Mouse (Mus musculus) hindbrain, embryonic 15.5 days (tissue): Measurements from ENCODE around the gene Sbno2. TPM values are rescaled to one million over a fixed set of nuclear protein-coding genes. Genes with fewer than 3 reads are reported as not detected.
"Not testable (repeated sequence)": the region's sequence is repeated elsewhere in the genome, so short reads cannot be mapped to it uniquely, and the experiment has no call there.

Source experiments
- ATAC-seq: fragments of 200-750 bp; cut with Nextera tagmentation; 2 replicates; pipeline ENCODE4 v1.8.0; 2017; ENCODE audit warnings: low read depth, moderate number of reproducible peaks, moderate TSS enrichment; ENCODE audit not compliant: low FRiP score
- H3K27ac ChIP-seq: fragments of 300-500 bp; sonication (generic); replicated peaks from 2 replicates; pipeline ENCODE4 v1.5.1; 2015; ENCODE audit warnings: mild to moderate bottlenecking, inconsistent platforms
- H3K27me3 ChIP-seq: fragments of 300-500 bp; sonication (generic); 2 replicates; pipeline ENCODE4 v1.6.1; 2015; ENCODE audit warnings: control low read depth, inconsistent platforms
- H3K36me3 ChIP-seq: fragments of 300-500 bp; sonication (generic); 2 replicates; pipeline ENCODE4 v1.6.1; 2015; ENCODE audit warnings: control low read depth, inconsistent platforms
- H3K4me1 ChIP-seq: fragments of 300-500 bp; sonication (generic); replicated peaks from 2 replicates; pipeline ENCODE4 v1.6.1; 2015; ENCODE audit warnings: control low read depth, inconsistent platforms
- H3K4me2 ChIP-seq: fragments of 300-500 bp; sonication (generic); 2 replicates; pipeline ENCODE4 v1.6.1; 2015; ENCODE audit warnings: moderate library complexity, mild to moderate bottlenecking, inconsistent platforms
- H3K4me3 ChIP-seq: fragments of 300-500 bp; sonication (generic); 2 replicates; pipeline ENCODE4 v1.5.1; 2015; ENCODE audit warnings: mild to moderate bottlenecking, inconsistent platforms
- H3K9ac ChIP-seq: fragments of 300-500 bp; sonication (generic); 2 replicates; pipeline ENCODE4 v1.6.1; 2015; ENCODE audit warnings: inconsistent platforms
- H3K9me3 ChIP-seq: fragments of 300-500 bp; sonication (generic); 2 replicates; pipeline ENCODE4 v1.6.1; 2016; ENCODE audit warnings: control low read depth, inconsistent platforms
- WGBS: fragments of 180-500 bp; shearing (Covaris S2); methylation state at CpG from one replicate; pipeline ENCODE4 v1.1.7; 2015; 5-methylcytosine and 5-hydroxymethylcytosine counted together
- polyA plus RNA-seq: library from polyadenylated mRNA; unstranded; fragments of >200 nt; fragmentation: Nextera tagmentation; extraction: Ambion mirVana; gene quantifications from 2 replicates; pipeline ENCODE4 v1.2.1, GENCODE M21; 2015

Sbno2 gene
- polyA plus RNA-seq, 1 experiment from 2014 or later = 12.6 TPM

DNA sequence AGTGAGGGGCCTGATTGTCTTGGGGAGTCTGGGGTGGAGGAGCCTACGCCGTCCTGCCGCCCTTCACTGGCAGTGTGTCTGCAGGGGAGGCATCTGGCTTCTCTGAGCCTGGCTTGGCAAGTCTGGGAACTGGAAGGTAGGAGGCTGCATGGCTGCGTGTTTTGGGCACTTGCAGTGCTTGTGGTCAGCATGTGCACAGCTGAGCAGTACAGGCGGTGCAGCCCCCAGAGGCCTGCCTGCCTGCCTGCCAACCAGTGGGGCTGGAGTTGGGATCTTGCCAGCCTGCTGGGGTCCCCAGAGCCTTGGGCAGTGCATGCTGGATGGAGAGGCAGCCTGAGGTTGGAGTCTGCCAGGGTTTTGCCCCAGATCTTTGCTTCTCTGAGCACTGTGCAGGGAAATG lies 42.3 kb downstream of the Sbno2 start:
- 68% methylated on average over 5 of the region's 5 CpGs for WGBS
- peaks cover 5% of the 10 kb centered on the region for H3K4me1 ChIP-seq
- no peak overlapping the region for H3K4me2 ChIP-seq
- H3K9me3 ChIP-seq = no peaks in the 10 kb centered on the region
- H3K36me3 ChIP-seq = peaks cover 20% of the 10 kb centered on the region
- no peak overlapping the region for H3K9ac ChIP-seq
- H3K27me3 ChIP-seq = no peaks in the 10 kb centered on the region
- H3K4me3 ChIP-seq = no peak overlapping the region
- 0 out of 2 replicates have a peak, but pooled peaks have one; percentile 35 for ATAC-seq
- H3K27ac ChIP-seq = 0 out of 2 replicates have a peak overlapping the region, but pooled peaks have one; percentile 57

GRCm38 (mm10) chr10:80057683-80058326 lies 47.6 kb downstream of the Sbno2 start:
- H3K27ac ChIP-seq = no peak overlapping the region
- H3K4me2 ChIP-seq = no peak overlapping the region
- H3K9me3 ChIP-seq = no peaks in the 10 kb centered on the region
- H3K9ac ChIP-seq = no peak overlapping the region
- WGBS = 78% methylated on average over 30 of the region's 30 CpGs
- ATAC-seq = no peak
- H3K4me3 ChIP-seq = no peak overlapping the region
- H3K27me3 ChIP-seq = no peaks in the 10 kb centered on the region
- peaks cover 32% of the 10 kb centered on the region for H3K36me3 ChIP-seq
- peaks cover 19% of the 10 kb centered on the region for H3K4me1 ChIP-seq

DNA sequence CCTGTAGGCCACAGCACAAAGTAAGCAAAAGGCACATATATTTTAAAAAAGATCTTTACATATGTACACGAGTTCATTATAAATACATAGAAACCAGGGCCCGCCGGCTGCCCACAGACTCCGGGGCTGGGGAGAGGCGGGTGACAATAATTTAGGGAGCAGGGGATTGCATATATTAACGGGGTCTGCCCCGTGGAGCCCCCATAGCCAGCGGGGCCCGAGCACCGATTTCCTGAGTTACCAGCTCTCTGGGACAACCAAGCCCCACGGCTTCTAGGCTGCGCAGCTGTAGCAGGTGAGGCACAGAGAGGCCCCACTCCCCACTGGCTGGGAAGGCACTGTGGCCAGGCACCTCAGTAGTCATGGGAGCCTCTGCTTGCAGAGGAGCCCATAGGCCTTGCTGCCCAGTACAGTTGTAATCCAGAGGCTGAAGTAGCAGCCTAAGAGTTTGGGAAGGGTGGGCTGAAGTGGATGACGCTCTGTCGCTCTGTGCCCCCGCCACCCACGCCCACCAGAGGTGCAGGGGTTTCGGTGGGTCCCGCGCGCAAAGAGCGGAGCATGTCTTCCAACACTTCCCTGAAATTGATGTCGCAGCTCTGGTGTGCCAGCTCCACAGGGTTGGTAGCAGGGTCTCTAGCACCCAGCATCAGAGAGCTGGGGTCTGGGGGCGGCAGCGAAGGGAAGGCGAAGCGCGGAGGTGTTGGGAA lies 48.2 kb downstream of the Sbno2 start:
- Histone ChIP-seq H3K27ac (no peak overlapping the region), H3K36me3 (peaks cover 28% of the 10 kb centered on the region), H3K4me1 (peaks cover 21% of the 10 kb centered on the region), H3K27me3 (no peaks in the 10 kb centered on the region), H3K4me2 (no peak overlapping the region), H3K4me3 (no peak overlapping the region), H3K9ac (no peak overlapping the region), H3K9me3 (no peaks in the 10 kb centered on the region)
- 89% methylated on average over 27 of the region's 27 CpGs for WGBS
- no peak for ATAC-seq

DNA sequence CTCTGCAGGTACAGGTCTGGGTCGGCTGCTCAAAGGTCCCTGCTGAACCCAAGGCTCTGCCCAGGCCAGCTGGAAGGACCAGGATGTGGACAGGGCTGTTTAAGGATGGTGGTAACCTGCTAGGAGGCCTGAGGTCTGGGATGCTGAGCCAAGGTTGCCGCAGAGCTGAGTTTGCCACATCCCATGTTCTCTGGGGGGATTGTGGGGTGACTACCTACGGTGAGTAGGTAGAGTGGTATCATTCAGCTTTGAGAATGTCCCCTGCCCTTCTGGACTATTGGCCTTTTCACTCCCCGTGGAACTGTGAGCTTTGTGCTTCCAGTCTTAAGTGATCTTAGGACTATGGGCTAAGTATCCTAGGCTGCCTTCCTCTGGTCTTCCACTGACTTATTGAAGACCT lies 48.9 kb downstream of the Sbno2 start:
- 93% methylated on average over 4 of the region's 4 CpGs for WGBS
- no peak overlapping the region for H3K9ac ChIP-seq

DNA sequence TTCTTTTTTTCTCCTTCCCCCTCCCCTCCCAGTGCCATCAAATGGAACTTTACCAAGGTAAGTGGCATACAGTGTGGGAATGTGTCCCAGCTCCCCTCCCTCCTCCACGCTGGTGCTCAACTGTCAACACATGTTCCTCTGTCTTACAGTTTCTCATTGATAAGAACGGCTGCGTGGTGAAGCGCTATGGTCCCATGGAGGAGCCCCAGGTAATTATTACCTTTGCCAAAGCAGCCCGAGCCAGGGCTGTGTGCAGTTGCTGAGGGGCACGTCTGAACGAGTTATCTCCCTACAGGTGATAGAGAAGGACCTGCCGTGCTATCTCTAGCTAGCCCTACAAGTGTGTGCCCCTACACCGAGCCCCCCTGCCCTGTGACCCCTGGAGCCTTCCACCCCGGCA lies 49.5 kb downstream of the Sbno2 start:
- WGBS = 92% methylated on average over 9 of the region's 10 CpGs
- no peaks in the 10 kb centered on the region for H3K9me3 ChIP-seq
- no peaks in the 10 kb centered on the region for H3K27me3 ChIP-seq
- peaks cover 25% of the 10 kb centered on the region for H3K36me3 ChIP-seq
- H3K4me2 ChIP-seq = no peak overlapping the region
- no peak overlapping the region for H3K27ac ChIP-seq
- H3K4me1 ChIP-seq = peaks cover 21% of the 10 kb centered on the region
- no peak overlapping the region for H3K4me3 ChIP-seq
- H3K9ac ChIP-seq = no peak overlapping the region
- ATAC-seq = no peak

More for the DNA sequence above, 48.9 kb downstream of the Sbno2 start:
- H3K4me3 ChIP-seq = no peak overlapping the region
- no peak for ATAC-seq
- H3K4me2 ChIP-seq = no peak overlapping the region
- peaks cover 21% of the 10 kb centered on the region for H3K4me1 ChIP-seq
- no peak overlapping the region for H3K27ac ChIP-seq
- no peaks in the 10 kb centered on the region for H3K9me3 ChIP-seq
- no peaks in the 10 kb centered on the region for H3K27me3 ChIP-seq
- H3K36me3 ChIP-seq = peaks cover 25% of the 10 kb centered on the region

DNA sequence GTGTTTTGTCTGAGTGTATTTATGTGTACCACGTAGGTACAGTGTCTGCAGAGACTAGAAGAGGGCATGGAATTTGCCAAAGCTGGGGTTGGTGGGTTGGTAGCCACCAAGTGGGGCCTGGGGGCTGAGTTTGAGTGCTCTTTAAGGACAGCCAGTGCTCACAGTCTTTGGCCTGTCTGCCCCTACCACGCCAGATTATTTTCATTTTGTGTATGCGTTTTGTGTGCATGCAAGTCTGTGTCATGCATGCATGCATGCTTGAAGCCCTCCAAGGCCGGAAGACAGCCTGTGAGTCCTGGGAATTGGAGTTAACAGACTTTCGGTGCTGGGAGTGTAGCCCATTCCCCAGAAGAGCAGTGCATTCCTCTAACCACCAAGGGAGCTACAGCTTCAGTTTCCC lies 50.0 kb downstream of the Sbno2 start:
- H3K9me3 ChIP-seq = no peaks in the 10 kb centered on the region
- H3K4me1 ChIP-seq = peaks cover 21% of the 10 kb centered on the region
- ATAC-seq = no peak
- H3K36me3 ChIP-seq = peaks cover 25% of the 10 kb centered on the region
- no peak overlapping the region for H3K27ac ChIP-seq
- WGBS = 76% methylated on average over 5 of the region's 5 CpGs
- H3K4me3 ChIP-seq = peak overlapping the region; percentile 59
- H3K27me3 ChIP-seq = no peaks in the 10 kb centered on the region
- peak overlapping the region; percentile 74; the same call in 1 of the 2 replicates for H3K9ac ChIP-seq
- H3K4me2 ChIP-seq = peak overlapping the region; percentile 60

- Histone ChIP-seq H3K4me3 (peak overlapping the region; percentile 59), H3K27ac (peak overlapping the region; percentile 90; the same call in 1 of the 2 replicates), H3K4me2 (peak overlapping the region; percentile 60), H3K9ac (peak overlapping the region; percentile 74), H3K36me3 (peaks cover 25% of the 10 kb centered on the region), H3K4me1 (peaks cover 21% of the 10 kb centered on the region)
- H3K27me3 ChIP-seq, H3K9me3 ChIP-seq, ATAC-seq: not testable (repeated sequence)
- WGBS = 2% methylated on average over 3 of the region's 3 CpGs
Measured at GRCm38 (mm10) chr10:80054911-80055310, 50.5 kb downstream of the Sbno2 start.

GRCm38 (mm10) chr10:80053831-80054815 lies 51.2 kb downstream of the Sbno2 start:
- peak; percentile 46; the same call in 1 of the 2 replicates for ATAC-seq
- H3K4me3 ChIP-seq = peak overlapping the region; percentile 59
- peaks cover 21% of the 10 kb centered on the region for H3K4me1 ChIP-seq
- H3K9ac ChIP-seq = peak overlapping the region; percentile 74
- WGBS = 1% methylated on average over 77 of the region's 77 CpGs
- H3K27ac ChIP-seq = peak overlapping the region; percentile 90
- peak overlapping the region; percentile 60 for H3K4me2 ChIP-seq
- peaks cover 21% of the 10 kb centered on the region for H3K36me3 ChIP-seq
- H3K27me3 ChIP-seq = no peaks in the 10 kb centered on the region
- H3K9me3 ChIP-seq = no peaks in the 10 kb centered on the region

GRCm38 (mm10) chr10:80053259-80053780 lies 52.1 kb downstream of the Sbno2 start:
- WGBS = 0% methylated on average over 47 of the region's 47 CpGs
- Histone ChIP-seq H3K9me3 (no peaks in the 10 kb centered on the region), H3K4me1 (peaks cover 21% of the 10 kb centered on the region), H3K27ac (peak overlapping the region; percentile 90), H3K9ac (peak overlapping the region; percentile 74), H3K4me3 (peak overlapping the region; percentile 59), H3K36me3 (peaks cover 20% of the 10 kb centered on the region), H3K4me2 (peak overlapping the region; percentile 60), H3K27me3 (no peaks in the 10 kb centered on the region)
- peak; percentile 97 for ATAC-seq

- H3K4me1 ChIP-seq = peaks cover 21% of the 10 kb centered on the region
- WGBS = 89% methylated on average over 5 of the region's 5 CpGs
- no peak overlapping the region for H3K9ac ChIP-seq
- H3K9me3 ChIP-seq = no peaks in the 10 kb centered on the region
- peak overlapping the region; percentile 90; the same call in 1 of the 2 replicates for H3K27ac ChIP-seq
- H3K4me3 ChIP-seq = no peak overlapping the region
- ATAC-seq = no peak
- peaks cover 11% of the 10 kb centered on the region; the same call in 1 of the 2 replicates for H3K36me3 ChIP-seq
- H3K4me2 ChIP-seq = no peak overlapping the region
- no peaks in the 10 kb centered on the region for H3K27me3 ChIP-seq
Measured at GRCm38 (mm10) chr10:80052374-80052764, 53.0 kb downstream of the Sbno2 start.

DNA sequence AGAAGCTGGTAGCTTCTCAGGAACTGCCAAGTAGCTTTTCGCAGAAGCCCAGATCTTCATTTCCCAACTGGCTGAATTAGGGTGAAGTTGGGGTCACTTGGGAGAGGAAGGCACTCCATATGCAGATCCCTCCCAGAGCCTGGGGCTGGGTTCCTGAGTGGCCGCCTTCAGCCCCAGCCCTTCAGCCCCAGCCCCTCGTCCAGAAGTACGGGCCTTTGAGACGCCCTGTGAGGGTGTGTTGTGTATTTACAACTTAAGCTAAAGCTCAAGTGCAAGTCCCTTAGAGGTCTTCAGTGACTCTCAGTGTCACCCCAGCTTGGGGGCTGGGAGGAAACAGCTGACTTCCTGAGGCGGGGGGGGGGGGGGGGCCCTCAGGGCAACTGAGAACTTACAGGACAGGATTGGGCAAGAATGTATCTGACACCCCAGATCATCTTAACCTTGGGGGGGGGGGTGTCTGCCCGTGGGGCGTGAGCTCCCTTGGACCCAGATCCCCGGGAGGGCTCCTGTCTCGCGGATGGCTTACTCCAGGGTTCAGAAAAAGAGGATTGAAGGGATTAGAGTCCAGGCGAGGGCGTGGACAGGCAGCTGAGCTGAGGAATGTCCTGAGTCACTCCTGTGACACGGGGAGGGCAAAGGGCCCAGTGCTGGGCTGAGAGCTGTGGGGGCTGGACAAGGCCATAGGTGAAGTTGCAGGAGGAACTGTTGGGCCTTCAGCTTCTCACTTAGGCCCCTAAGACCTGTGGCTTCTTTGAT lies 53.6 kb downstream of the Sbno2 start:
- Histone ChIP-seq H3K4me2 (no peak overlapping the region), H3K27ac (peak overlapping the region; percentile 90; the same call in 1 of the 2 replicates), H3K9me3 (no peaks in the 10 kb centered on the region), H3K4me1 (peaks cover 21% of the 10 kb centered on the region), H3K27me3 (no peaks in the 10 kb centered on the region), H3K36me3 (peaks cover 5% of the 10 kb centered on the region; the same call in 1 of the 2 replicates), H3K9ac (no peak overlapping the region), H3K4me3 (no peak overlapping the region)
- ATAC-seq = no peak
- 44% methylated on average over 14 of the region's 14 CpGs for WGBS
